Mouse (Mus musculus): ENCODE measurements around the gene Ube2o. TPM values are rescaled to one million over a fixed set of nuclear protein-coding genes. Genes with fewer than 3 reads are reported as not detected.

The Ube2o gene
- total and polyA plus RNA-seq, 2 experiments from 2014 or later, result 5.2 to 34.8 TPM

GRCm38 (mm10) chr11:116523699-116524189, 57.5 kb downstream of the Ube2o start:
- H3K27me3 ChIP-seq (ENCODE audit: control insufficient read depth, insufficient read depth, low read length), result no peaks in the 10 kb centered on the region
- 31% methylated on average over 5 of the region's 5 CpGs for WGBS
- no peak overlapping the region for H3K4me2 ChIP-seq (ENCODE audit: low read depth, low read length)

DNA sequence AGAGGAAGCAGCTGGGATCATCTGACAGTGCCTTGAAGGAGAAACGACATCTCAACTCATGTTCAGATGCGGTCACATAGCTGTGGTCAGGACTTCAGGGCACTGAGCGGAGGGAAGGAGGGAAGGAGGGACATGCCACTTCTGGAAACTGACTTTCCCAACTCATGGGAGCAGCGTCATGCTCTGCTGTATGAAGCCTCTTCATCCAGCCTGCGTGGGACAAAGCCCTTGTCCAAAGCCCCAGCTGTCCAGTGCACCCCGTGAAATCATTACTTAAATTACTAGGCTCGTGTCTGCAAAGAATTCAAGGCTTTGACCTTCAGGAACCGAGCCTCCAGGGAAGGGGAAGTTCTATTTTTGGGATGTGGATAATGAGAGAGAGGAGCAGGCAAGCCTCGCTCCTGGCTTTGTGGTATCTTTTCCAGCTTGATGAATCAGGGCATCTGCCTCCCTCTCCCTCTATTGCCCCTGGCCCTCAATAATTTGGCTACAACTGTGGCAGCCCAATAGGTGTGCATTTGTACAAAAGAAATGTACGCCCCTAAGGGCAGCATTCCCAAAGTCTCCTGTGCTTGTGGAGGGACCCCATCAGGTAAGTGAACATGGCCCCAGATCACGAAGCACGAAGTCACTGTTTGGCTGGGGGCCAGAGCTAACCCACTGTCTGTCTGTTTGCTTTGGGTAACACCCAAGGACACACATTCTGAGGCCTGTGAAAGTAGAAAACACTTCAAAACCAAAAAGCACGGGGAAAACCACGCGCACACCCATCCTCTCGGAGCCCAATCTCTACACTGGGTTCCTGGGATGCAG, 58.2 kb downstream of the Ube2o start:
- 31% methylated on average over 16 of the region's 16 CpGs for WGBS
- peak overlapping the region; percentile 13 for H3K9ac ChIP-seq (replicated peaks; ENCODE audit: low read depth, low read length)
- no peaks in the 10 kb centered on the region for H3K27me3 ChIP-seq (ENCODE audit: control insufficient read depth, insufficient read depth, low read length)
- peak overlapping the region; percentile 86 for H3K27ac ChIP-seq (ENCODE audit: low read depth)
- ATAC-seq (ENCODE audit: insufficient read depth, low read depth), result peak; percentile 56
- H3K9me3 ChIP-seq (replicated peaks; ENCODE audit: control insufficient read depth, low read length), result no peaks in the 10 kb centered on the region
- no peak overlapping the region for H3K4me2 ChIP-seq (ENCODE audit: low read depth, low read length)
- no peak overlapping the region for H3K4me3 ChIP-seq (ENCODE audit: low read depth, low read length)
- H3K36me3 ChIP-seq (replicated peaks; ENCODE audit: control insufficient read depth, insufficient read depth, low read length), result no peaks in the 10 kb centered on the region
- H3K4me1 ChIP-seq (ENCODE audit: control insufficient read depth, insufficient read depth), result peaks cover 22% of the 10 kb centered on the region
- TF ChIP-seq CTCF (IDR thresholded peaks at IDR 0.05; ENCODE audit: low read depth), result no peak
- TF ChIP-seq EP300 (IDR thresholded peaks at IDR 0.05; ENCODE audit: low read depth), result no peak
- peak; percentile 86 for DNase-seq (ENCODE audit: low spot score)

More at GRCm38 (mm10) chr11:116523699-116524189, 57.5 kb downstream of the Ube2o start:
- peak; percentile 82 for ATAC-seq (ENCODE audit: insufficient read depth, low read depth)
- Histone ChIP-seq H3K4me1 (ENCODE audit: control insufficient read depth, insufficient read depth) (peaks cover 22% of the 10 kb centered on the region), H3K9ac (replicated peaks; ENCODE audit: low read depth, low read length) (0 out of 2 replicates have a peak overlapping the region, but pooled peaks have one; percentile 13), H3K36me3 (replicated peaks; ENCODE audit: control insufficient read depth, insufficient read depth, low read length) (no peaks in the 10 kb centered on the region), H3K27ac (ENCODE audit: low read depth) (peak overlapping the region; percentile 86), H3K4me3 (ENCODE audit: low read depth, low read length) (no peak overlapping the region), H3K9me3 (replicated peaks; ENCODE audit: control insufficient read depth, low read length) (no peaks in the 10 kb centered on the region)
- peak; percentile 83 for DNase-seq (ENCODE audit: low spot score)
- TF ChIP-seq CTCF (IDR thresholded peaks at IDR 0.05; ENCODE audit: low read depth) (no peak), EP300 (IDR thresholded peaks at IDR 0.05; ENCODE audit: low read depth) (no peak)

- no peak for TF ChIP-seq EP300 (IDR thresholded peaks at IDR 0.05; ENCODE audit: low read depth)
- no peak for TF ChIP-seq CTCF (IDR thresholded peaks at IDR 0.05; ENCODE audit: low read depth)
- ATAC-seq (ENCODE audit: insufficient read depth, low read depth) (no peak), DNase-seq (ENCODE audit: low spot score) (no peak)
- Histone ChIP-seq H3K27me3 (ENCODE audit: control insufficient read depth, insufficient read depth, low read length) (no peaks in the 10 kb centered on the region), H3K4me1 (ENCODE audit: control insufficient read depth, insufficient read depth) (peaks cover 22% of the 10 kb centered on the region), H3K27ac (ENCODE audit: low read depth) (peak overlapping the region; percentile 0; the same call in 1 of the 2 replicates), H3K9me3 (replicated peaks; ENCODE audit: control insufficient read depth, low read length) (no peaks in the 10 kb centered on the region), H3K36me3 (replicated peaks; ENCODE audit: control insufficient read depth, insufficient read depth, low read length) (no peaks in the 10 kb centered on the region), H3K4me2 (ENCODE audit: low read depth, low read length) (no peak overlapping the region), H3K9ac (replicated peaks; ENCODE audit: low read depth, low read length) (no peak overlapping the region), H3K4me3 (ENCODE audit: low read depth, low read length) (no peak overlapping the region)
- WGBS, result 91% methylated on average over 3 of the region's 3 CpGs
These were observed 59.2 kb downstream of the Ube2o start for GRCm38 (mm10) chr11:116522046-116522445.

DNA sequence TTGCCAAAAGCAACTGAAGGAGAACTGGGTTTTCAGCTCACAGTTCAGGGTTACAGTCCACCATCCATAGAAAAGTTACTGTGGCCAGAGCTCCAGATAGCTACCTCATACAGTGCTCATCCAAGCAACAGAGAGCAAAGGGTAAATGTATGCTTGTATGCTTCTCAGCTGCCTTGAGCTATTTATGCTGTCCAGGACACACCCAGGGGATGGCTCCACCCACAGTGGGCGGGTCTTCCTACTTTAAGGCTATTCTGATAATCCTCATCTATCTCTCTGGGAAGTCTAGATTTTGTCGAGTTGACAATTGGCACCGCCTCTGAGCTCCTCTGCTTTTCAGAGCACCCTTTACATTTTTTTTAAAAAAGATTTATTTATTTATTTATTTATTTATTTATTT, 60.1 kb downstream of the Ube2o start:
- Histone ChIP-seq H3K4me2 (ENCODE audit: low read depth, low read length) (no peak overlapping the region), H3K36me3 (replicated peaks; ENCODE audit: control insufficient read depth, insufficient read depth, low read length) (no peaks in the 10 kb centered on the region), H3K9me3 (replicated peaks; ENCODE audit: control insufficient read depth, low read length) (no peaks in the 10 kb centered on the region), H3K4me3 (ENCODE audit: low read depth, low read length) (no peak overlapping the region), H3K27ac (ENCODE audit: low read depth) (no peak overlapping the region), H3K4me1 (ENCODE audit: control insufficient read depth, insufficient read depth) (peaks cover 22% of the 10 kb centered on the region), H3K9ac (replicated peaks; ENCODE audit: low read depth, low read length) (no peak overlapping the region), H3K27me3 (ENCODE audit: control insufficient read depth, insufficient read depth, low read length) (no peaks in the 10 kb centered on the region)
- WGBS, result 66% methylated on average over 3 of the region's 3 CpGs
- no peak for ATAC-seq (ENCODE audit: insufficient read depth, low read depth)
- DNase-seq (ENCODE audit: low spot score), result peak; percentile 11
- TF ChIP-seq EP300 (IDR thresholded peaks at IDR 0.05; ENCODE audit: low read depth), result no peak
- no peak for TF ChIP-seq CTCF (IDR thresholded peaks at IDR 0.05; ENCODE audit: low read depth)

- H3K4me1 ChIP-seq (ENCODE audit: control insufficient read depth, insufficient read depth), result peaks cover 12% of the 10 kb centered on the region
- H3K9me3 ChIP-seq (replicated peaks; ENCODE audit: control insufficient read depth, low read length), result no peaks in the 10 kb centered on the region
- H3K9ac ChIP-seq (replicated peaks; ENCODE audit: low read depth, low read length), result no peak overlapping the region
- H3K27me3 ChIP-seq (ENCODE audit: control insufficient read depth, insufficient read depth, low read length), result no peaks in the 10 kb centered on the region
- no peak for TF ChIP-seq EP300 (IDR thresholded peaks at IDR 0.05; ENCODE audit: low read depth)
- TF ChIP-seq CTCF (IDR thresholded peaks at IDR 0.05; ENCODE audit: low read depth), result no peak
- H3K4me2 ChIP-seq (ENCODE audit: low read depth, low read length), result no peak overlapping the region
- no peak overlapping the region for H3K27ac ChIP-seq (ENCODE audit: low read depth)
- DNase-seq (ENCODE audit: low spot score), result peak; percentile 23
- no peaks in the 10 kb centered on the region for H3K36me3 ChIP-seq (replicated peaks; ENCODE audit: control insufficient read depth, insufficient read depth, low read length)
- 61% methylated on average over 8 of the region's 8 CpGs for WGBS
- H3K4me3 ChIP-seq (ENCODE audit: low read depth, low read length), result no peak overlapping the region
- no peak for ATAC-seq (ENCODE audit: insufficient read depth, low read depth)
These were observed 62.8 kb downstream of the Ube2o start for GRCm38 (mm10) chr11:116518482-116518881.

All from heart, postnatal 0 days (tissue).